Mouse (Mus musculus): Measurements from ENCODE around the gene Ddx31.

GRCm38 (mm10) chr2:28923912-28924311 is 83.7 kb downstream of the Ddx31 start:
- TF ChIP-seq CTCF (IDR thresholded peaks at IDR 0.05; ENCODE audit: low read depth, low read length), result peak; percentile 96
- no peak for TF ChIP-seq POLR2A (IDR thresholded peaks at IDR 0.05; ENCODE audit: insufficient read depth, low read length)

Data from ES-Bruce4 (cell line).